Mouse (Mus musculus) limb, embryonic 11.5 days (tissue): Measurements from ENCODE around the gene Hoxc11. TPM values are rescaled to one million over a fixed set of nuclear protein-coding genes. Genes with fewer than 3 reads are reported as not detected.

ENCODE experiments used
- ATAC-seq: fragments of 200-750 bp; cut with Nextera tagmentation; 2 replicates; pipeline ENCODE4 v1.8.0; 2017; ENCODE audit warnings: low read depth; ENCODE audit not compliant: insufficient number of reproducible peaks, low FRiP score, low TSS enrichment
- DNase-seq: peaks from one replicate; pipeline ENCODE4 v3.0.0-alpha.2; 2015; ENCODE audit warnings: low spot score
- H3K27ac ChIP-seq: fragments of 300-500 bp; sonication (generic); replicated peaks from 2 replicates; pipeline ENCODE4 v1.5.1; 2014; ENCODE audit warnings: low read depth, mild to moderate bottlenecking, low read length
- H3K27me3 ChIP-seq: fragments of 300-500 bp; sonication (generic); 2 replicates; pipeline ENCODE4 v1.6.1; 2014; ENCODE audit warnings: mild to moderate bottlenecking, low read length, mixed read lengths; ENCODE audit not compliant: control insufficient read depth, insufficient read depth
- H3K36me3 ChIP-seq: fragments of 300-500 bp; sonication (generic); 2 replicates; pipeline ENCODE4 v1.6.1; 2014; ENCODE audit warnings: mild to moderate bottlenecking, low read length, moderate library complexity, mixed read lengths; ENCODE audit not compliant: control insufficient read depth, insufficient read depth
- H3K4me1 ChIP-seq: fragments of 300-500 bp; sonication (generic); 2 replicates; pipeline ENCODE4 v1.6.1; 2014; ENCODE audit warnings: low read length, mixed read lengths; ENCODE audit not compliant: control insufficient read depth, insufficient read depth
- H3K4me2 ChIP-seq: fragments of 300-500 bp; sonication (generic); 2 replicates; pipeline ENCODE4 v1.6.1; 2014; ENCODE audit warnings: low read depth, mild to moderate bottlenecking, moderate library complexity; ENCODE audit not compliant: severe bottlenecking
- H3K4me3 ChIP-seq: fragments of 300-500 bp; sonication (generic); 2 replicates; pipeline ENCODE4 v1.5.1; 2014; ENCODE audit warnings: low read depth, low read length
- H3K9ac ChIP-seq: fragments of 300-500 bp; sonication (generic); 2 replicates; pipeline ENCODE4 v1.6.1; 2014; ENCODE audit warnings: mild to moderate bottlenecking, low read length
- H3K9me3 ChIP-seq: fragments of 300-500 bp; sonication (generic); 2 replicates; pipeline ENCODE4 v1.6.1; 2016; ENCODE audit warnings: low read length; ENCODE audit not compliant: control insufficient read depth
- WGBS: fragments of 180-500 bp; shearing (Covaris S2); extraction: QIAGEN DNeasy Blood & Tissue Kit; methylation state at CpG from one replicate; pipeline ENCODE4 v1.1.7; 2014; 5-methylcytosine and 5-hydroxymethylcytosine counted together
- polyA plus RNA-seq: library from polyadenylated mRNA; unstranded; fragments of >200 nt; fragmentation: Nextera tagmentation; extraction: Ambion mirVana; gene quantifications from 2 replicates; pipeline ENCODE4 v1.2.1, GENCODE M21; 2014

Hoxc11 gene
- polyA plus RNA-seq, 1 experiment from 2014 or later = 5.9 TPM

DNA sequence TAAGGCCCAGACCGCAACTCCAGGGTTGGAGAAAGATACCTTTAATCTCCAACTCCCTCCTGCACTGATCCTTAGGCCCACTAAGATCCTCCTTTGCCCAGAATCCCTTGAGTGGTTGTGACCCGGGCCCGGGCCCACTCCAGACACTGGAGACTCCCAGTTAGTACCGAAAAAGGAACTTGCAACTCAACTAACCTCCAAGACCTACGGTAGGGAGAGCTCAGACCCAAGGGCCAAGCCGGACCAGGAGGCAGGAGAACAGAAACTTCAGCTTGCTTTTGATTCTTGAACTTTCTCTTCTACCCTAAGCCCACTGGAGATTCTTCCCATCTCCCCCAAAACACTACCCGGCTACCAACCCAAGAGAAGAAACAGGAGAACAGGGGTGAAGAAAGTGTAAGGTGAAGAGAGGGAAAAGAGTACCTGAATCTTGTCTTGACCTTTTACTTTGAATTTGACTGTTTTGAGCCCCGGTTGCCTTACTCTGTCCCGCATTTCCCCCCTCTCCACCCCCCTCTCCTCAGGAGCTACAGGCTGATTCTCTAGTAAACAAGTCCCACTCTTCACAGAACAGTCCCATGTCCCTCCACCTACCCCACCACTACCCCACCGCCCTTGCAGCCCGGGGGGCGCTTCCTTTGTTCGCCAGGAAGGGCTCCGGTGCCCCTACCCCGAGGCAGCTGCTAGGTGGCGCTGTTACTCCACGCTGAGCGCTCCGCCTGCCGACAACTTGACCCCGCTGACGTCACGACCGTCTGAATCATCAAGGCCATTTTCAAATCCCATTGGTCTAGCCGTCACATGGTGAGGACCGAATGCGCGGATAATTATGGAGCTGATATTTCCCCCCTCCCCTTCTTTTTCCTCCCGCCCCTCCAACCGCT is 11.9 kb downstream of the Hoxc11 start:
- WGBS = 3% methylated on average over 30 of the region's 30 CpGs
- H3K4me1 ChIP-seq = peaks cover 9% of the 10 kb centered on the region; the same call in 1 of the 2 replicates
- H3K4me2 ChIP-seq = peak overlapping the region; percentile 64

DNA sequence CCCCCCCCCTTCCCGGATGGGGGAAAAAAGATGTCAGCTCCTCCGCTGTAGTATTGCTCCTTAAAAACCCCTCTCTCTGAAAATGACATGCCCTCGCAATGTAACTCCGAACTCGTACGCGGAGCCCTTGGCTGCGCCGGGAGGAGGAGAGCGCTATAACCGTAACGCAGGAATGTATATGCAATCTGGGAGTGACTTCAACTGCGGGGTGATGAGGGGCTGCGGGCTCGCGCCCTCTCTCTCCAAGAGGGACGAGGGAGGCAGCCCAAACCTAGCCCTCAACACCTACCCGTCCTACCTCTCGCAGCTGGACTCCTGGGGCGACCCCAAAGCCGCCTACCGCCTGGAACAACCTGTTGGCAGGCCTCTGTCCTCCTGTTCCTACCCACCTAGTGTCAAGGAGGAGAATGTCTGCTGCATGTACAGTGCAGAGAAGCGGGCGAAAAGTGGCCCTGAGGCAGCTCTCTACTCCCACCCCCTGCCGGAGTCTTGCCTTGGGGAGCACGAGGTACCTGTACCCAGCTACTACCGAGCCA is 12.6 kb downstream of the Hoxc11 start, which contains the start of gene Hoxc10:
Gene Hoxc10 (plus strand): TSS at position 21 of the 536 bp plus-strand sequence.
- Histone ChIP-seq H3K27me3 (peaks cover 60% of the 10 kb centered on the region), H3K9me3 (no peaks in the 10 kb centered on the region), H3K36me3 (no peaks in the 10 kb centered on the region), H3K4me3 (peak within 1 kb of the TSS; percentile 55), H3K9ac (peak within 1 kb of the TSS; percentile 92), H3K4me1 (peaks cover 5% of the 10 kb centered on the region; the same call in 1 of the 2 replicates), H3K27ac (peak within 1 kb of the TSS; percentile 85), H3K4me2 (peak within 1 kb of the TSS; percentile 64)
- peak; percentile 16; the same call in 1 of the 2 replicates for ATAC-seq
- no peak for DNase-seq
- 1% methylated on average over 27 of the region's 27 CpGs for WGBS

More for the DNA sequence above, 11.9 kb downstream of the Hoxc11 start:
- H3K27ac ChIP-seq = peak overlapping the region; percentile 85
- H3K9ac ChIP-seq = peak overlapping the region; percentile 86
- DNase-seq = peak; percentile 99
- no peaks in the 10 kb centered on the region for H3K36me3 ChIP-seq
- peak overlapping the region; percentile 55 for H3K4me3 ChIP-seq
- H3K27me3 ChIP-seq = peaks cover 60% of the 10 kb centered on the region
- peak; percentile 77 for ATAC-seq
- no peaks in the 10 kb centered on the region for H3K9me3 ChIP-seq

DNA sequence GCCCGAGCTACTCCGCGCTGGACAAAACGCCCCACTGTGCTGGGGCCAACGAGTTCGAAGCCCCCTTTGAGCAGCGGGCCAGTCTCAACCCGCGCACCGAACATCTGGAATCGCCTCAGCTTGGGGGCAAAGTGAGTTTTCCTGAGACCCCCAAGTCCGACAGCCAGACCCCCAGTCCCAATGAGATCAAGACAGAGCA is 13.0 kb downstream of the Hoxc11 start, which contains the start of gene Hoxc5:
Gene Hoxc5 (plus strand): TSS at position 132 of the 199 bp plus-strand sequence.
- Histone ChIP-seq H3K27ac (peak within 1 kb of the TSS; percentile 85), H3K9ac (peak within 1 kb of the TSS; percentile 92), H3K9me3 (no peaks in the 10 kb centered on the region), H3K4me2 (peak within 1 kb of the TSS; percentile 64), H3K4me3 (peak within 1 kb of the TSS; percentile 55), H3K4me1 (peaks cover 5% of the 10 kb centered on the region; the same call in 1 of the 2 replicates), H3K36me3 (no peaks in the 10 kb centered on the region), H3K27me3 (peaks cover 63% of the 10 kb centered on the region)
- ATAC-seq = no peak; the same call in 1 of the 2 replicates
- WGBS = 1% methylated on average over 12 of the region's 12 CpGs
- DNase-seq = peak; percentile 71

DNA sequence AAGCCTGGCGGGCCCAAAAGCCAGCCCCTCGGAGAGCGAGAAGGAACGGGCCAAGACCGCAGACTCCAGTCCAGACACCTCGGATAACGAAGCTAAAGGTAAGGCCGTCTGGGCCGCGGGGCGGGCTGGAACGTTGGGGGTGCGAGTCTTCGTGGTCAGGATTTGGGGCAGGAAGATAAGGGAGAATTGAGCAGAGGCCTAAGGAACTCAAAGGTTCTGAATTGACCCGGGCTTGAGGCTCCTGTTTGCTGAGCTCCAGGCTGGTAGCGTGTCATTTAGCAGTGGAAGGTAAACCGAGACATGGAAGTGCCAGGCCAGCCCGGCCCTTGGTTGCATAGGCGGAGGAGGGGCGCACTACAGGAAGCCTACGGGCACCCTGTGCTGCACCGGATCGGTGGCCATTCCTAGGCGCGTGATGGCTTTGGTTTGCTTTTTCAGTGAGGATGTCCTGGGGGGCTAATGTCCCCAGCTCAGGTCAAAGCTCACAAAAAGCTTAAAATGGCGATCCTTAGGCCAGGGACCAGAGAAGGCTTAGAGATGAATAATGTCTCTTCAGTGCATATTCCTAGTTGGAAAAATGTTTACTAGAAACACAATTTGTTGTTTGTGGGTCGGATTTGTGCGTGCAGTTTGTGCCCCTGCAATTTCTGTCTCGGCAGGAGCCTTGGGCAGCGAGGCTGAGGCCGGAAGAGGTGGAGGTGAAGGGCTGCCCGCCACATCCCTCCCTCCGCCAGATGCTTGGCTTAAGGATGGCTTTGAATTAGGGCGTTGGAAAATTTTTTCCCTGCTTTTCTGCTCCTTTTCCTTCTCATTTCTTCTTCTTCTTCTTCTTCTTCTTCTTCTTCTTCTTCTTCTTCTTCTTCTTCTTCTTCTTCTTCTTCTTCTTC is 13.5 kb downstream of the Hoxc11 start:
- Histone ChIP-seq H3K4me1 (peaks cover 9% of the 10 kb centered on the region; the same call in 1 of the 2 replicates), H3K36me3 (no peaks in the 10 kb centered on the region), H3K27ac (peak overlapping the region; percentile 75), H3K9ac (peak overlapping the region; percentile 92), H3K9me3 (no peaks in the 10 kb centered on the region), H3K4me2 (peak overlapping the region; percentile 64), H3K4me3 (peak overlapping the region; percentile 55), H3K27me3 (peaks cover 62% of the 10 kb centered on the region)
- DNase-seq (no peak), ATAC-seq (no peak)
- 1% methylated on average over 34 of the region's 34 CpGs for WGBS

DNA sequence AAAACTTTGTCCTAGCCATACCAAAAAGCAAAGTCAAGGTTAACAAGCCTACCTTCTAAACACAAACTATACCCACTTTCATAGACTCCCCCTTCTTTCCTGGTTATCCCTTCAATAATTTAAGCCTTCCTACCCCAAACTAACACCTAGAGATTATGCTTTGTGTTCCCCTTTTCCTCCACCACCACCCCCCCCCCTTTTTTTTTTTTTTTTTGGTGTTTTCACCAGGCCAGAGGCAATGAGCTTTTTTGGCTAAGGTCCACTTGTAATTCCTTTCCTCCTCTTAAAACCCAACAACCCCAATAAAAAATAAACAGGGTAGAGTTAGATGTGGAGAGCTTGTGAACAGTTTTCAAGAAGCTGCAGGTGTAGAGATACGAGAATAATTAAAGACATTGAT is 15.1 kb downstream of the Hoxc11 start:
- H3K9me3 ChIP-seq = no peaks in the 10 kb centered on the region
- no peak for DNase-seq
- H3K36me3 ChIP-seq = no peaks in the 10 kb centered on the region
- ATAC-seq = no peak
- peaks cover 71% of the 10 kb centered on the region for H3K27me3 ChIP-seq
- no peak overlapping the region for H3K27ac ChIP-seq
- H3K4me3 ChIP-seq = peak overlapping the region; percentile 55; the same call in 1 of the 2 replicates
- peak overlapping the region; percentile 35; the same call in 1 of the 2 replicates for H3K9ac ChIP-seq
- 25% methylated on average over 1 of the region's 1 CpGs for WGBS
- H3K4me1 ChIP-seq = peaks cover 15% of the 10 kb centered on the region
- peak overlapping the region; percentile 38 for H3K4me2 ChIP-seq

DNA sequence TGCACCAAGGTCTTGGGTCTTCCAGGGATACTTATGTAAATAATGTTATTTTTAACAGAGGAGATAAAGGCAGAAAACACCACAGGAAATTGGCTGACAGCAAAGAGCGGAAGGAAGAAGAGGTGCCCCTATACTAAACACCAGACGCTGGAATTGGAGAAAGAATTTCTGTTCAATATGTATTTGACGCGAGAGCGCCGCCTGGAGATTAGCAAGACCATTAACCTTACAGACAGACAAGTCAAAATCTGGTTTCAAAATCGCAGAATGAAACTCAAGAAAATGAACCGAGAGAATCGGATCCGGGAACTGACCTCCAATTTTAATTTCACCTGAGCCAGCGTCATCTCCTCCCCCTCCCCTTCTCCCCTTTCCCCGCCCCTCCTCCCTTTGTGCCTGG is 16.5 kb downstream of the Hoxc11 start:
- ATAC-seq = no peak
- Histone ChIP-seq H3K4me2 (peak overlapping the region; percentile 38), H3K27me3 (peaks cover 76% of the 10 kb centered on the region), H3K9me3 (no peaks in the 10 kb centered on the region), H3K36me3 (no peaks in the 10 kb centered on the region), H3K27ac (no peak overlapping the region), H3K9ac (peak overlapping the region; percentile 41), H3K4me3 (peak overlapping the region; percentile 3), H3K4me1 (peaks cover 12% of the 10 kb centered on the region)
- no peak for DNase-seq
- under 1% methylated on average over 12 of the region's 12 CpGs for WGBS

DNA sequence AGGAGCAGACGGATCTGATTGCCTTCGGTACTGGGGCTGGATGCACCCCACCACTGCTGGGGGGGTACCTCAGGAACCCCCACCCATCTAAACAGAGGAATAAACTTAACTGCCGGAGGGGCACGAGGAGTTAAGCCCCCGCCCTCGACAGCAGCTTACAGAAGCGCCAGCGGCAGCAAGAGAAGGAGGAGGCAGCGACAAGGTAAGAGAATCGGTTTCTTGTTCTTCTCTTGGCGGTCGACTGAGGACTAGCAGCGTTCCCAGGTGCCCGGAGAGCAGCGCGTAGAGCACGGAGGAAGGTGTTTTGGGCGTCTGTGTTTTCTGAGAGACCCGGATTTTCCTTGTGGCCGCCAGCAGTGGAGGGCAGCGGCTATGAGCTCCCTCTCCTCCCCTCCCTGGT is 18.0 kb downstream of the Hoxc11 start:
- peak overlapping the region; percentile 55 for H3K9ac ChIP-seq
- no peak for ATAC-seq
- H3K4me2 ChIP-seq = peak overlapping the region; percentile 56

DNA sequence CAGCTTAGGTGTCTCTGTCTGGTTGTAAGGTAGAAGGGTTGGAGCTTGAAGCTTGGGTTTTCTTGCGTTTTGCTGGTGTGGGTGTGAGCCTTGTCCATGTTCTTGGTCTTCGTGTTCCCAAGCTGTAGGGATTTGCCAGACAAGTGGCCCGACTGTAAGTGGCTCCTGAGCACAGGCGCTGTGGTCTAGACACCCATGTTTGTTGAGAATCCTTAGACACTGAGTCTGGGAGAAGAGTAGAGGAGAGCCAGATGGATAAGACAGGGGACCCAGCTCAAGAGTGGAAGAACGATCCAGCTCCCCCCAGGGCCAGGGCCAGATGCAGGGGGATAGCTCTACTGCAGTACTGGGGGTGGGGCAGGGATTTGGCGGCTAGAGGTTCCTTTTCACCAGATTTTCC is 18.5 kb downstream of the Hoxc11 start:
- Histone ChIP-seq H3K4me1 (peaks cover 18% of the 10 kb centered on the region), H3K4me3 (peak overlapping the region; percentile 20), H3K36me3 (no peaks in the 10 kb centered on the region), H3K9me3 (no peaks in the 10 kb centered on the region), H3K9ac (peak overlapping the region; percentile 55), H3K27ac (peak overlapping the region; percentile 6; the same call in 1 of the 2 replicates), H3K27me3 (peaks cover 68% of the 10 kb centered on the region), H3K4me2 (peak overlapping the region; percentile 56)
- ATAC-seq (no peak), DNase-seq (no peak)
- 3% methylated on average over 6 of the region's 6 CpGs for WGBS

More for the DNA sequence above, 18.0 kb downstream of the Hoxc11 start:
- DNase-seq = peak; percentile 66
- WGBS = 1% methylated on average over 21 of the region's 21 CpGs
- Histone ChIP-seq H3K36me3 (no peaks in the 10 kb centered on the region), H3K4me1 (peaks cover 18% of the 10 kb centered on the region), H3K27me3 (peaks cover 70% of the 10 kb centered on the region), H3K27ac (peak overlapping the region; percentile 6), H3K4me3 (peak overlapping the region; percentile 20), H3K9me3 (no peaks in the 10 kb centered on the region)
